Mouse (Mus musculus) myocyte (in vitro differentiated cells): ENCODE data around the gene Ptprcap. TPM values are rescaled to one million over a fixed set of nuclear protein-coding genes. Genes with fewer than 3 reads are reported as not detected.

Experiments used
- H3K27me3 ChIP-seq: one replicate; pipeline ENCODE4 v1.6.1; 2011; ENCODE audit not compliant: control insufficient read depth, insufficient read depth, insufficient read length
- H3K36me3 ChIP-seq: one replicate; pipeline ENCODE4 v1.6.1; 2011; ENCODE audit not compliant: control insufficient read depth, insufficient read depth
- H3K4me2 ChIP-seq: one replicate; pipeline ENCODE4 v1.6.1; 2011; ENCODE audit warnings: low read depth, control low read depth
- H3K4me3 ChIP-seq: one replicate; pipeline ENCODE4 v1.5.1; 2011; ENCODE audit warnings: mild to moderate bottlenecking, control low read depth, moderate library complexity
- H3K79me2 ChIP-seq: one replicate; pipeline ENCODE4 v1.6.1; 2011; ENCODE audit not compliant: control insufficient read depth, insufficient read depth
- H3ac ChIP-seq: one replicate; pipeline ENCODE4 v1.6.1; 2011; ENCODE audit not compliant: control insufficient read depth, insufficient read length
- CEBPB ChIP-seq: IDR thresholded peaks from 2 replicates; pipeline ENCODE4 v1.6.1; 2011; ENCODE audit warnings: mild to moderate bottlenecking, moderate library complexity; ENCODE audit not compliant: poor library complexity, insufficient read depth, severe bottlenecking
- E2F4 ChIP-seq: IDR thresholded peaks from one replicate; pipeline ENCODE4 v1.6.1; 2011; ENCODE audit warnings: mild to moderate bottlenecking, control low read depth, moderate library complexity; ENCODE audit not compliant: insufficient read depth
- MAX ChIP-seq: IDR thresholded peaks from one replicate; pipeline ENCODE4 v1.6.1; 2011; ENCODE audit warnings: low read depth, mild to moderate bottlenecking, control low read depth
- MYOD1 ChIP-seq, 3 experiments: IDR thresholded peaks; one replicate each; pipeline ENCODE4 v1.6.1; 2011; ENCODE audit warnings: control low read depth in 2 of 3, low read depth in 2 of 3, mild to moderate bottlenecking in 2 of 3, moderate library complexity in 1 of 3; ENCODE audit not compliant: insufficient read length in 2 of 3, control insufficient read depth in 1 of 3
- MYOG ChIP-seq, 3 experiments: IDR thresholded peaks; one replicate each; pipeline ENCODE4 v1.6.1; 2011; ENCODE audit warnings: control low read depth in 2 of 3, low read depth in 2 of 3, mild to moderate bottlenecking in 2 of 3; ENCODE audit not compliant: insufficient read length in 2 of 3, control insufficient read depth in 1 of 3, insufficient read depth in 1 of 3
- POLR2A ChIP-seq: IDR thresholded peaks from one replicate; pipeline ENCODE4 v1.6.1; 2011; ENCODE audit warnings: low read depth, mild to moderate bottlenecking, control low read depth, moderate library complexity; ENCODE audit not compliant: insufficient read length
- POLR2AphosphoS2 ChIP-seq: IDR thresholded peaks from one replicate; pipeline ENCODE4 v1.6.1; 2011; ENCODE audit warnings: low read depth, control low read depth; ENCODE audit not compliant: insufficient read length
- REST ChIP-seq: IDR thresholded peaks from one replicate; pipeline ENCODE4 v1.6.1; 2011; ENCODE audit warnings: mild to moderate bottlenecking, control low read depth, moderate library complexity; ENCODE audit not compliant: insufficient read depth, insufficient read length
- SRF ChIP-seq: IDR thresholded peaks from one replicate; pipeline ENCODE4 v1.6.1; 2011; ENCODE audit warnings: low read depth; ENCODE audit not compliant: control insufficient read depth, insufficient read length
- TCF12 ChIP-seq: IDR thresholded peaks from one replicate; pipeline ENCODE4 v1.6.1; 2011; ENCODE audit warnings: mild to moderate bottlenecking, control low read depth; ENCODE audit not compliant: poor library complexity, insufficient read depth, severe bottlenecking
- TCF3 ChIP-seq: IDR thresholded peaks from one replicate; pipeline ENCODE4 v1.6.1; 2011; ENCODE audit warnings: low read depth, control low read depth; ENCODE audit not compliant: insufficient read length
- USF1 ChIP-seq: IDR thresholded peaks from one replicate; pipeline ENCODE4 v1.6.1; 2011; ENCODE audit warnings: low read depth, mild to moderate bottlenecking, control low read depth, moderate library complexity
- polyA plus RNA-seq: library from polyadenylated mRNA; unstranded; fragments of >200 nt; fragmentation: generic; extraction: Trizol; gene quantifications from one replicate; pipeline ENCODE4 v1.2.1, GENCODE M21; 2012; ENCODE audit warnings: missing spikeins

Gene Ptprcap
- polyA plus RNA-seq, 1 experiment: 4.9 TPM

DNA sequence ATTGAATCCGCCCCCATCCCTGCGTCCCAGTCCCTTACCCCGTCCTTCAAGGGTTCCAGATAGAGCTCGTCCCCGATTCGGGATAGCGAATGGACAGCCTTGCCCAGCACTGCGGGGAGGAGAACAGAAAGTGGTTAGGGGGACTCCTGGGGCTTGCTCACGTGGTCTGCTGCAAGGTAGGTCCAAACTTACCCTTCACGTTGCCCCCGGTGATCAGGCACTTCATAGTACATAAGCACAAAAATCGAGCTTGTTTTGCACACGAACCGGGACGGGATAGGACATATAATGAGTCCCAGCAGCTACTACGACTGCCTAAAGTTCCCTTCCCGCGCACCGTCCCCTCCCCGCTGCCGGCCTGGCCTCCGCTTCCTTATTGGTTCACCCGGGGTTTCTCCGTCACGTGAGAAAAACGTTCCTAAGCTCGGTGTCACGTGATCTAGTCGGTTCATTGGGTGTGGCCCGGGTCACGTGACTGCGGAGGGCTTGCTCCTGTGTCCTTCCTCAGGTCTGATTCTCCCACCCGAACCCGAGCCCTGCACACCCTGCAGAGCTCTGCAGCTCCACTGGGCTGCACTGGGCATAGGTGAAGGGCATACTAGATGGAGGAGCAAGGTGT, 48.0 kb downstream of the Ptprcap start, which contains the start of gene Rad9a:
Rad9a (minus strand) TSS at position 372 of the 619 bp plus-strand sequence.
- Histone ChIP-seq H3K27me3 (no peaks in the 10 kb centered on the region), H3K79me2 (peaks cover 17% of the 10 kb centered on the region), H3ac (peak within 1 kb of the TSS; percentile 20), H3K4me3 (peak within 1 kb of the TSS; percentile 69), H3K4me2 (peak within 1 kb of the TSS; percentile 100), H3K36me3 (peaks cover 5% of the 10 kb centered on the region)
- TF ChIP-seq SRF (peak; percentile 42), POLR2A (peak; percentile 74), MYOG (IDR thresholded peaks at IDR 0.05; ENCODE audit: control insufficient read depth in 1 of 3, insufficient read depth in 1 of 3, insufficient read length in 2 of 3, low read depth in 2 of 3) (no peak), MYOD1 (IDR thresholded peaks at IDR 0.05; ENCODE audit: control insufficient read depth in 1 of 3, insufficient read length in 2 of 3, low read depth in 2 of 3) (no peak), USF1 (peak; percentile 100), TCF12 (no peak), E2F4 (peak; percentile 74), REST (no peak), MAX (no peak), TCF3 (no peak), CEBPB (no peak), POLR2AphosphoS2 (peak; percentile 84)

DNA sequence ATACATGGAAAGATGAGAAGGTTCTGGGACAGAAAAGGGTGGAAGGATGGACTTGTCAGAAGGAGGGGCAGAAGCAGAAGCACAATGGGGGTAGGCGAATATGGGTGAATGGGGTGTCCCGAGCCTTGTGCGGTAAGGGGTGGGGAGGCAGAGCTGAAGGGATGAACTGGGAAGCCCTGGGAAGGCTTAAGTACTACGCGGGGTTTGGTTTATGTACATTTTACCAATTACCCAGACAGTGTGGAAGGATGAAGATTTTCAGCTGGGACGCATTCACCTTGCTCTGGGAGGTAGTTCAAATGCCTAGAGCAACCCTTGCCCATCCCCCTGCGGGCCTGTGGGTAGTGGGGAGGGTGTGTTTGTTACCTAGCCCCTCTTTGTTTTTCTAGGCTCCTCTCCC, 48.7 kb downstream of the Ptprcap start:
- TF ChIP-seq TCF12 (no peak), CEBPB (no peak), MYOD1 (IDR thresholded peaks at IDR 0.05; ENCODE audit: control insufficient read depth in 1 of 3, insufficient read length in 2 of 3, low read depth in 2 of 3) (no peak), MAX (no peak), E2F4 (no peak), REST (no peak), POLR2AphosphoS2 (no peak), POLR2A (no peak), MYOG (IDR thresholded peaks at IDR 0.05; ENCODE audit: control insufficient read depth in 1 of 3, insufficient read depth in 1 of 3, insufficient read length in 2 of 3, low read depth in 2 of 3) (no peak), SRF (no peak), TCF3 (no peak), USF1 (no peak)
- Histone ChIP-seq H3K4me2 (peak overlapping the region; percentile 100), H3K79me2 (peaks cover 17% of the 10 kb centered on the region), H3K36me3 (peaks cover 4% of the 10 kb centered on the region), H3ac (peak overlapping the region; percentile 20), H3K27me3 (no peaks in the 10 kb centered on the region), H3K4me3 (peak overlapping the region; percentile 69)

DNA sequence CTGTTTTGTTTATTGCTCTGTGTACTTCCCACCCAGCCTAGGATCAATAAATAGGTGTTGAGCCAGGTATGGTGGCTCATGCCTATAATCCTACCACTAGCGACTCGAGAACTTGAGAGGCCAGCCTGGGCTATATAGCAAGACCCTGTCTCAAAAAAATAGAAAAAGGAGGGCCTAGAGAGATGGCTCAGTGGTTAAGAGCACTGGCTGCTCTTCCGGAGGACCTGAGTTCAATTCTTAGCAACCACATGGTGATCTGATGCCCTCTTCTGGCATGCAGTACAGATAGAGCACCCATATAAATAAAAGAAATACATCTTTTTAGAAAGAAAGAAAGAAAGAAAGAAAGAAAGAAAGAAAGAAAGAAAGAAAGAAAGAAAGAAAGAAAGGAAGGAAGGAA, 49.7 kb downstream of the Ptprcap start:
- peaks cover 17% of the 10 kb centered on the region for H3K79me2 ChIP-seq
- no peak overlapping the region for H3ac ChIP-seq
- H3K4me2 ChIP-seq: no peak overlapping the region
- no peak overlapping the region for H3K4me3 ChIP-seq
- no peaks in the 10 kb centered on the region for H3K36me3 ChIP-seq
- H3K27me3 ChIP-seq: no peaks in the 10 kb centered on the region
- TF ChIP-seq MYOG (IDR thresholded peaks at IDR 0.05; ENCODE audit: control insufficient read depth in 1 of 3, insufficient read depth in 1 of 3, insufficient read length in 2 of 3, low read depth in 2 of 3) (no peak), TCF12 (no peak), REST (no peak), CEBPB (no peak), TCF3 (no peak), MAX (no peak), MYOD1 (IDR thresholded peaks at IDR 0.05; ENCODE audit: control insufficient read depth in 1 of 3, insufficient read length in 2 of 3, low read depth in 2 of 3) (no peak), E2F4 (no peak), USF1 (no peak), POLR2A (no peak), POLR2AphosphoS2 (no peak), SRF (no peak)

DNA sequence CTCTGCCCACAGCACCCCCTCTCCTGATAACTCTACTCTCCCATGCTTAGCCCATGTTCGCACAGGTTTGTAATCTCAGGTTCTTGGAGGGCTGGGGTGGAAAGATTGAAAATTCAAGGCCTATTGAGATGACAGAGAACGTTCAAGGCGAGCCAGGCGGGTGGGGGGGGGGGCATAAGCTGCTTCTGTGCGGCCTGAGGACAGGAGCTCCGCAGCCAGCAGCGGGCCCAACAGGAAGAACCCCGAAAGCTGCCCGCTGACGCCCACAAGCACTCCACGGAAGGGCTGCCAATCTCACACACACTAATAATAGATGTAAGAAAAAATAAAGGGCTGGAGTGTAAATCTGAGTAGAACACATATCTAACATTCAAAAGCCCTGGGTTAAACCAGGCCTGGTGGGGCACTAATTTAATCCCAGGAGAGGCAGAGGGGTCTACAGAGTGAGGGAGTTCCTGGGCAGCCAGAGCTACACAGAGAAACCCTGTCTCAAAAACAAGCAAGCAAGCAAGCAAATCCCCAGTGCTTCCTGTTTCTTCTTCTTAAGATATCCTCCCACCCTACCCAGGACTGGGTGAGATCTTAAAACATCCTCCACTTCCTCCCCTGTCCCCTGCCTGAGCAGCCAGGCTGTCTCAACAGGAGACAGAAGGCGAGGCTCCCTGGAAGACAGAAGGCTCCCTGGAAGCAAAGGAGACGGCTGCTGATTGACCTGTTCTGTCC, 50.4 kb downstream of the Ptprcap start:
- peaks cover 17% of the 10 kb centered on the region for H3K79me2 ChIP-seq
- no peaks in the 10 kb centered on the region for H3K27me3 ChIP-seq
- H3ac ChIP-seq: no peak overlapping the region
- TF ChIP-seq TCF12 (no peak), MYOG (IDR thresholded peaks at IDR 0.05; ENCODE audit: control insufficient read depth in 1 of 3, insufficient read depth in 1 of 3, insufficient read length in 2 of 3, low read depth in 2 of 3) (no peak), POLR2A (no peak), REST (no peak), USF1 (no peak), CEBPB (no peak), MYOD1 (IDR thresholded peaks at IDR 0.05; ENCODE audit: control insufficient read depth in 1 of 3, insufficient read length in 2 of 3, low read depth in 2 of 3) (no peak), E2F4 (no peak), MAX (no peak), TCF3 (no peak), SRF (no peak), POLR2AphosphoS2 (no peak)
- H3K4me3 ChIP-seq: no peak overlapping the region
- H3K4me2 ChIP-seq: no peak overlapping the region
- H3K36me3 ChIP-seq: no peaks in the 10 kb centered on the region
